Mouse (Mus musculus): ENCODE results near the gene Gm20388. TPM values are rescaled to one million over a fixed set of nuclear protein-coding genes. Genes with fewer than 3 reads are reported as not detected.
A peak's percentile ranks its signal among the peaks of the same experiment; 100 is the strongest.

Gm20388 gene
- polyA plus RNA-seq, 1 experiment from 2014 or later, result not detected

DNA sequence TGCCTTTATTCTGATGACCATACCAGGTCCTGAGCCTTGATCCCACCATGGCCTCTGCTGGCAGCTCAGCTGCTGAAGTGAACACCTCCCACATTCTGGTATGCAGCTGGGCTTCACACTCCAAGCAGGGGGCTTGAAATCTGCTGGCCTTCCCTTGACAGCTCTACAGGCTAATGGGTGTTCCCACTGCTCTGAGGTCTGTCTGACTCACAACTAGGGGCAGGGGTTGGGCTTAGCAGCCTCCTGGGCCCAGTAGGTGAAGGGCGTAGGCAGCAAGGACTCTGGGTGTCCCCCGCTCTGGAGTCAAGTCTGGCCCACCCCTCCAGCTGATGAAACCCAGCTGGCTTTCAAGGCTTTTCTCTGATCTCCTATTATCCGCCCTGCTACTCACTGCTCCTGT lies 1550.6 kb downstream of the Gm20388 start:
- no peaks in the 10 kb centered on the region for H3K9me3 ChIP-seq (ENCODE audit: control insufficient read depth, low read length)
- H3K27me3 ChIP-seq (ENCODE audit: control insufficient read depth, insufficient read depth, low read length), result no peaks in the 10 kb centered on the region
- H3K4me1 ChIP-seq (replicated peaks; ENCODE audit: control insufficient read depth, insufficient read depth, low read length), result peaks cover 4% of the 10 kb centered on the region; the same call in 1 of the 2 replicates
- H3K9ac ChIP-seq, result no peak overlapping the region
- no peak overlapping the region for H3K4me2 ChIP-seq (replicated peaks)
- no peak for DNase-seq (ENCODE audit: low spot score)
- H3K4me3 ChIP-seq (replicated peaks; ENCODE audit: low read length), result no peak overlapping the region
- no peaks in the 10 kb centered on the region for H3K36me3 ChIP-seq (replicated peaks; ENCODE audit: control insufficient read depth, insufficient read depth)
- no peak for ATAC-seq (ENCODE audit: low FRiP score)
- H3K27ac ChIP-seq, result no peak overlapping the region
- 69% methylated on average over 3 of the region's 3 CpGs for WGBS

DNA sequence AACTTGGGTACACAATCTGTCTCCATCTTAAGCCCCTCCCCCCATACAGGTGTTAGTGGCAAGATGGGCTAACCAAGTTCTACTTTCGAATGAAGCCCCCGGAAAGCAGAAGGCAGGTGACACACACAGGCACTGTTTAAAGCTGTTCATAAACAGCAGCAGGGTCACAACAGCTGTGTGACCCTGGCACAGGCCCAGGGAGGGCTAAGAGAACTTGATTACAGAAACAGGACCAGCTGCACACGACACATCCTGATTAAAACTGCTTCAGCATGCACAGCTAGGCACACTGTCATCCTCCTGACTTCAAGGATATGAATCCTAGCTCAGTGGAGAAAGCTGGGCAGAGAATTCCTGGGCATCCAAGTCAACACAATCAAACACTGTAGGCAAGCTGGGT lies 1551.5 kb downstream of the Gm20388 start:
- ATAC-seq (ENCODE audit: low FRiP score) (no peak), DNase-seq (ENCODE audit: low spot score) (no peak)
- Histone ChIP-seq H3K4me1 (replicated peaks; ENCODE audit: control insufficient read depth, insufficient read depth, low read length) (peaks cover 4% of the 10 kb centered on the region; the same call in 1 of the 2 replicates), H3K4me3 (replicated peaks; ENCODE audit: low read length) (no peak overlapping the region), H3K27me3 (ENCODE audit: control insufficient read depth, insufficient read depth, low read length) (no peaks in the 10 kb centered on the region), H3K9me3 (ENCODE audit: control insufficient read depth, low read length) (no peaks in the 10 kb centered on the region), H3K4me2 (replicated peaks) (no peak overlapping the region), H3K27ac (no peak overlapping the region), H3K36me3 (replicated peaks; ENCODE audit: control insufficient read depth, insufficient read depth) (no peaks in the 10 kb centered on the region), H3K9ac (no peak overlapping the region)
- WGBS, result 73% methylated on average over 3 of the region's 3 CpGs

GRCm38 (mm10) chr8:121468083-121469071 lies 1557.7 kb downstream of the Gm20388 start:
- Histone ChIP-seq H3K36me3 (replicated peaks; ENCODE audit: control insufficient read depth, insufficient read depth) (no peaks in the 10 kb centered on the region), H3K27me3 (ENCODE audit: control insufficient read depth, insufficient read depth, low read length) (no peaks in the 10 kb centered on the region), H3K4me2 (replicated peaks) (no peak overlapping the region), H3K9me3 (ENCODE audit: control insufficient read depth, low read length) (no peaks in the 10 kb centered on the region), H3K27ac (no peak overlapping the region), H3K9ac (no peak overlapping the region), H3K4me3 (replicated peaks; ENCODE audit: low read length) (no peak overlapping the region), H3K4me1 (replicated peaks; ENCODE audit: control insufficient read depth, insufficient read depth, low read length) (no peaks in the 10 kb centered on the region)
- DNase-seq (ENCODE audit: low spot score), result no peak
- ATAC-seq (ENCODE audit: low FRiP score), result no peak
- WGBS, result 67% methylated on average over 49 of the region's 49 CpGs

DNA sequence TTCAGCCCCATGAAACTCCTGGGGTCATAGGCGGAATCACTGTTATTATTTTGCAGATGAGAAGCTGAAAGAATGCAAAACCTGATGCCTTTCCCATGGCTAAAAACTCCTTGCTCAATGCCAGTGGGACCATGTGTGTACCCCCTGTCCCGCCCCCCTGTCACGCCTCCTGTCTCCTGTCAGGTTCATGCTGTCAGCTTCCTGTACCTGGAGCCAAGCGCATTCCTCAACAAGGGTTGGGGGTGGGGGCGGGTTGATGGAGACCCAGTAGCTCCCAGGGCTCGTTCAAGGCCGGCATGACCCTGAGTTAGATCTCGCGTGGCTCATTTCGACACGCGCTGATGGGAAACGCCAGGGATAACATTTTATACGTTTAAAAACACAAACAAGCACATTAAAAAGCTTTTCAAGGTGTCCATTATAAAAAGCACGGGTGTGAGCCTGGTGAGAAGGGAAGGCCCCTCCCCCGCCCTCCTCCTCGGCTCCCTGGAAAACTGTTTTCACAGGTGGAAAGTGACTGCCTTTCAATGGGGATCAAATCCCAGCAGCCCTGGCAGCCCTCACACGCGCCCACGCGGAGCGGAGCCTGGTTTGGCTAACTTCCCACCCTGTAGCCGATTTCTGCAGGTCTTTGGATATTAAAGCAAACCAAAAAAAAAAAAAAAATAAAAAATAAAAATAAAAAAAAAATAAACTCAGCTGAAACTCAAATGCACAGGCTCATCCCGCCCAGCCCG lies 1563.7 kb downstream of the Gm20388 start:
- H3K4me2 ChIP-seq (replicated peaks), result peak overlapping the region; percentile 12; the same call in 1 of the 2 replicates
- DNase-seq (ENCODE audit: low spot score) (no peak), ATAC-seq (ENCODE audit: low FRiP score) (no peak)
- H3K4me1 ChIP-seq (replicated peaks; ENCODE audit: control insufficient read depth, insufficient read depth, low read length), result 0 out of 2 replicates have a peak, but pooled peaks cover 8% of the 10 kb centered on the region
- no peak overlapping the region for H3K9ac ChIP-seq
- peaks cover 11% of the 10 kb centered on the region for H3K27me3 ChIP-seq (ENCODE audit: control insufficient read depth, insufficient read depth, low read length)
- no peaks in the 10 kb centered on the region for H3K36me3 ChIP-seq (replicated peaks; ENCODE audit: control insufficient read depth, insufficient read depth)
- no peak overlapping the region for H3K4me3 ChIP-seq (replicated peaks; ENCODE audit: low read length)
- 16% methylated on average over 25 of the region's 25 CpGs for WGBS
- no peak overlapping the region for H3K27ac ChIP-seq
- H3K9me3 ChIP-seq (ENCODE audit: control insufficient read depth, low read length), result no peaks in the 10 kb centered on the region

GRCm38 (mm10) chr8:121474898-121475284 lies 1564.2 kb downstream of the Gm20388 start:
- no peak overlapping the region for H3K27ac ChIP-seq
- no peak for DNase-seq (ENCODE audit: low spot score)
- H3K4me3 ChIP-seq (replicated peaks; ENCODE audit: low read length), result no peak overlapping the region
- H3K27me3 ChIP-seq (ENCODE audit: control insufficient read depth, insufficient read depth, low read length), result peaks cover 11% of the 10 kb centered on the region
- H3K36me3 ChIP-seq (replicated peaks; ENCODE audit: control insufficient read depth, insufficient read depth), result no peaks in the 10 kb centered on the region
- peak overlapping the region; percentile 12; the same call in 1 of the 2 replicates for H3K4me2 ChIP-seq (replicated peaks)
- H3K4me1 ChIP-seq (replicated peaks; ENCODE audit: control insufficient read depth, insufficient read depth, low read length), result 0 out of 2 replicates have a peak, but pooled peaks cover 8% of the 10 kb centered on the region
- 4% methylated on average over 16 of the region's 18 CpGs for WGBS
- no peak for ATAC-seq (ENCODE audit: low FRiP score)
- no peaks in the 10 kb centered on the region for H3K9me3 ChIP-seq (ENCODE audit: control insufficient read depth, low read length)
- no peak overlapping the region for H3K9ac ChIP-seq

GRCm38 (mm10) chr8:121477851-121478547 lies 1567.4 kb downstream of the Gm20388 start:
- Histone ChIP-seq H3K4me3 (replicated peaks; ENCODE audit: low read length) (no peak overlapping the region), H3K4me2 (replicated peaks) (no peak overlapping the region), H3K36me3 (replicated peaks; ENCODE audit: control insufficient read depth, insufficient read depth) (no peaks in the 10 kb centered on the region), H3K27me3 (ENCODE audit: control insufficient read depth, insufficient read depth, low read length) (peaks cover 11% of the 10 kb centered on the region), H3K9ac (no peak overlapping the region), H3K4me1 (replicated peaks; ENCODE audit: control insufficient read depth, insufficient read depth, low read length) (peaks cover 21% of the 10 kb centered on the region; the same call in 1 of the 2 replicates), H3K9me3 (ENCODE audit: control insufficient read depth, low read length) (no peaks in the 10 kb centered on the region), H3K27ac (no peak overlapping the region)
- WGBS, result 75% methylated on average over 20 of the region's 20 CpGs
- DNase-seq (ENCODE audit: low spot score), result no peak
- ATAC-seq (ENCODE audit: low FRiP score), result no peak

DNA sequence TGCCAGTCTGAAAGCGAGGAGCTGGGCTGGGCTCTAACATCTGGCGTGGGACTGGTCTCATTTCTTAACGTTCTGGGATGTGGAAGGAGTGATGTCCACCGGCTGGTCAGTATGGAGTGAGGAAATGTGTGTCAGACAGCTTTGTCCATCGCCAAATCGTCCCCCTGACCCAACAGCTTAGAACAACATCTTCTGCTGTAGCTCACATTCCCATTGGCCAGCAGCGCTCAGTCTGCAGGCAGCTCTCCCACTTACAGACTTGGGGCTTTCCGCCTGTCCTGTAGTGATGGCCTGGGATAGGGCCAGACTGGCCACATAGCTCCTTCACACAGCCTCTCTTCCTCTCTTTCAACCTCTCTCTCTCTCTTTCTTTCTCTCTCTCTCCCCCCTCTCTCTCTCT lies 1568.5 kb downstream of the Gm20388 start:
- peaks cover 10% of the 10 kb centered on the region for H3K27me3 ChIP-seq (ENCODE audit: control insufficient read depth, insufficient read depth, low read length)
- no peak overlapping the region for H3K4me3 ChIP-seq (replicated peaks; ENCODE audit: low read length)
- H3K9me3 ChIP-seq (ENCODE audit: control insufficient read depth, low read length), result no peaks in the 10 kb centered on the region
- no peak for ATAC-seq (ENCODE audit: low FRiP score)
- no peak overlapping the region for H3K27ac ChIP-seq
- H3K9ac ChIP-seq, result no peak overlapping the region
- H3K4me2 ChIP-seq (replicated peaks), result no peak overlapping the region
- DNase-seq (ENCODE audit: low spot score), result no peak
- peaks cover 21% of the 10 kb centered on the region; the same call in 1 of the 2 replicates for H3K4me1 ChIP-seq (replicated peaks; ENCODE audit: control insufficient read depth, insufficient read depth, low read length)
- H3K36me3 ChIP-seq (replicated peaks; ENCODE audit: control insufficient read depth, insufficient read depth), result no peaks in the 10 kb centered on the region
- 88% methylated on average over 8 of the region's 8 CpGs for WGBS

DNA sequence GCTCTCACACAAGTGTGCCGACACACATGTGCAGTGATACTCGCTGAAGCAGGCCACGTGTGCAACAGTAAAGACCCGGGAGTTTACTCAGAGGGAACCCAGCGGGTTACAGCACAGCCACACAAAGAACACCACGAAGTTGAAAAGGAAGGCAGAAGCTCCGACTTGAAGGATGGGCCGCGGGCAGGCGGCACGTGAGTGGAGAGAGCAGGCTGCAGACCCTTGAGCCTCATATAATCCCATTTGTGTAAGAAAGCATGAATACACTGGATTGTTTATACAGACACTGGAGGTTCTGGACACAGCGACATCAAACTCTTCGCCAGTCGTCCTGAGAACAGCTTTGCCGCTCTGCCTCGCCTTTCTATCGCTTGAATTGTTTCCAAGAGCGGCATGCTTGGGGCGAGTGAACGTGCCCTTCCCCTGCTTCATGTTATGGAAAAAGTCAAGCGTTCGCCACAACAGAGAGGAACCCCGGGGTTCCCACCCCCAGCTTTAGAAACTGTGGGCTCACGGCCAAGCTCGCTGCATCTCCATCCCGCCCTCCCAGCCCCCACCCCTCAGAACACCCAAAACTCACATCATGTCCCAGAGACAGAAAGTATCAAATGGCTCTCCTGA lies 1569.9 kb downstream of the Gm20388 start:
- no peak overlapping the region for H3K27ac ChIP-seq
- no peak overlapping the region; the same call in 1 of the 2 replicates for H3K4me2 ChIP-seq (replicated peaks)
- no peaks in the 10 kb centered on the region for H3K9me3 ChIP-seq (ENCODE audit: control insufficient read depth, low read length)
- no peaks in the 10 kb centered on the region for H3K36me3 ChIP-seq (replicated peaks; ENCODE audit: control insufficient read depth, insufficient read depth)
- H3K9ac ChIP-seq, result no peak overlapping the region
- no peak for ATAC-seq (ENCODE audit: low FRiP score)
- peaks cover 13% of the 10 kb centered on the region; the same call in 1 of the 2 replicates for H3K4me1 ChIP-seq (replicated peaks; ENCODE audit: control insufficient read depth, insufficient read depth, low read length)
- 29% methylated on average over 26 of the region's 26 CpGs for WGBS
- H3K4me3 ChIP-seq (replicated peaks; ENCODE audit: low read length), result no peak overlapping the region
- no peaks in the 10 kb centered on the region for H3K27me3 ChIP-seq (ENCODE audit: control insufficient read depth, insufficient read depth, low read length)
- no peak for DNase-seq (ENCODE audit: low spot score)
